Mouse (Mus musculus) forelimb bud, embryonic 11.5 days (tissue): ENCODE measurements around the gene Kcnc2.
"Not testable (repeated sequence)": the region's sequence is repeated elsewhere in the genome, so short reads cannot be mapped to it uniquely, and the experiment has no call there.

ENCODE experiments used
- DNase-seq: peaks from one replicate; pipeline ENCODE4 v3.0.0-alpha.2; 2012; ENCODE audit warnings: low read depth, low spot score

The Kcnc2 gene

DNA sequence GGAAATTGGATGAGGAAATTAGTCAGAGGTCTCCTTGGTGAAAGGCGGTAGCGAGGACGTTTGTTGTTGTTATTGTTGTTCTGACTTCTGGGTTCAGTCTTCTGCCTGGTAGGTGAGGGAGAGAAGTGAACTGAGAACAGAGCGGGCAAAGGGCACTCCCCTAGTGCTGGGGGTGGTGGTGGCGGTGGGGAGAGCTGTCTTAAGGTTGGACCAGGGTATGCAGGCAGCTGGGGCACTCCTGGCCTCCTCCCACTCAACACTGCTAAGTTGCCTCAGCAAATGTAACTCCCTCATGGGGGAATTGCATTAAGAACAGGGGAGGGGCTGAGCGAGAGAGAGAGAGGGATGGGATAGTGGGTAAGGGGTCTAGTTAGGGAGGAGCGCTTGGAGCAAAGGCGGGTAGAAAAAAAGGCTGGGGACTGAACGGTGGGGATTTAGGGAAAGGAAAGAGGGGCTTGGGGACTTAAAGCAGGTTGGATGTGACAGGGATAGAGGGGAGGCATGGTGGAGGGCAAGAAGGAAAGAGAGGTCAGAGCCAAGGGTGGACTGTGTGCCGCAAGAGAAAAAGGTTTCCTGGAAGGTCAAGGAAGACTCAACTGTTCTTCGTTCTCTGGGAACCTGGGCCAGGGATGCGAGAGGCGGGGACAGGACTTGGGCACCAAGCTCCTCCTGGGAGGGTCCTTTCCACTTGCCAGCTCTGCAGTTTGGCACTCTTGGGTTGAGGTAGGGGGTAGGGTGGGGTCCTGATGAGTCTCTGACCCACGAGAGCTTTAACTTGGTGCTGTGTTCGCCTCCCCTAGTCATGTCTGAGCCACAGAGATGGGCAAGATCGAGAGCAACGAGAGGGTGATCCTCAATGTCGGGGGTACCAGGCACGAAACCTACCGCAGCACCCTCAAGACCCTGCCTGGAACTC lies at the start of gene Kcnc2:
Kcnc2 (plus strand) TSS at position 235 of the 916 bp plus-strand sequence.
- no peak for DNase-seq

DNA sequence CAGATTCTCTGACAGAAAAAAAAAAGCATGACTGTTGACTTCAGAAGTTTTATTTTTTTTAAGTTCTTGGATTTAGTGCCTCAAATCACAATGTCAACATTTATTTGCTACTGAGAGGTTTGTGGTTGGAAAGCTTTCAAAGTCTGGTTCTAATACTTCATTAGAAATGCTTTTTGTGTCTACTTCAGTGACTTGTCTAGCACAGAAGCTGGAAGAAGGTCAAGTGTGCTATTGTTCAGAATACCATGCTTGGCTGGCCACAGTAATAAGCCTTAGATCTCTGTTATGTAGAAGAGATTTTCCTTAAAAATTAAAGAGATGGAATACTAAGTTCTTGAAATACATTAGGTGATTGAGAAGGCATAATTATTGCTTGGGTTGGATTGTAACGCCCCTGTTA lies 43.8 kb upstream of the Kcnc2 start:
- DNase-seq, result no peak

DNA sequence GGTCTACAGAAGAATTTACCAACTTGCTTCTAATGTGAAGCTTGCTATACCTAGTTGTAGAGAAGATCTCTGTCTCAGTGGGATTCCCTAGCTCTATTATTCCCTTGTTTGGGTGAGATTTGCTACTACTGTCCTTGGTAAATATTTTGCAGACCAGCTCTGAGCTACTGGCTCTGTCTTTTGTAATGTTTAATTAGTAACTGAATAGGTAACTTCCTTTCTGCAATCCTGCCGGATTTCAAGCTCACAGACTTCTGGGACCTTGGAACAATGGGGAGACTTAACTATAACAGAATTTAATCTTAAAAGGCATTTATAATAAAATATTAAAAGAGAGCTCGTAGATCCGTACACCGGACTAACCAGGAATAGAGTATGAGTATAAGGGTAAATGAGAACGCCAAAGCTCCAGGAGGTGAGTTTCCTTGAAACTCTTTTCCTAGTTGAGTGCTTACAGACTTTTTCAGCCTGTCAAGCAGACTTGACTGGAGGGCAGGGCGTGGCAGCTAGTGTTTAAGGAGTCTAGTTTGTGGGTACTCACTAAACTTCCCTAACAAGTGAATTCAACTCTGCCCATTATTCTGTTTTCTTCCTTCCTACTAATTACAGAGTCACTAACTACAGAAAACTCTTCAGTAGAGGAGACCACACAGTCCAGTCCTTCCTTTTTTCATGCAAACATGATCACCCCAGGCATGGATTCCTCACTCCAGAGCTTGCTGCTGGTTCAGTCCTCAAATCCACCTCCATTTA lies 41.7 kb upstream of the Kcnc2 start:
- not testable (repeated sequence) for DNase-seq

DNA sequence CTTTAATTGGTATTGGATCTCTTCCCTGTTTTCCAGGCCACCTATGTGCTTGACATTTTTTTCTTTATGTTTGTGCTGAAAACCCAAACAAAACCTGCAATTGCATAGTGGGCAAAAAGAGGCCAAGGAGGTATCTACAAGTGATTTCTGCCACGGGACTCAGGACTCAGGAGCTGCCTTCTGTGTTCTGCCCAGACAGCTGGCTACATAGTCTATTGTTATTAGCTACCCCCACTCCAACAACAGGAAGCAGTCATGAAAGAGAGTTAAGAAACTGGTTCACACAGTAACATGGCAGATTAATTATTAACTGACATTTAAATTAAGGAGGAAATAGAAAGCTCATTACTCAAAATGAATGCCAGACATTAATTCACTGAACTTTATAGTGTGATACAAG lies 38.2 kb upstream of the Kcnc2 start:
- DNase-seq, result not testable (repeated sequence)

DNA sequence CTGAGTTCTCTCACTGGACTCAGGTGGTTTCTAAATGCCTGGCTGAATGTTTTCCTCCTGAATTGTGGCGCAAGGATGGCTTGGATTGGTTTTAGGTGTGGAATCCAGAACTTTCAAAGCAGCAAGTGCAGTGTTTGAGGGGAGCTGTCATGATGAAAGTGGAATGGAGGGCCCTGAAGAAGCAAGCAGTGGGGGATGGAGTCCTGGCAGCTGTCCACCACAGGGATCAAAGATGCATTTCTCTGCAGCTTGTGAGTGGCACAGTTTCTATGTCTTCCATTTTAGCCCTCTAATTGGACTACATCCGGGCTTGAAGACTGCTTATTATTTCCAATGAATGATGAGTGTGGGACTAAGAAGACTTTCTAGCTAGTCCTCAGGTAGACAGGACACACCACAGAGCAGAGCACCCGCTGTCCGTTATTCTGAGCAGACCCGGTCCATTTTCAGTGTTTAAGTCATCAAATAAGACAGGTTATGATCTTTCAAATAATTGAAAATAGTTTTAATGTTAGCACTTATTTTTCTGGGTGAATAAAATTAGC lies 35.5 kb upstream of the Kcnc2 start:
- DNase-seq, result not testable (repeated sequence)

DNA sequence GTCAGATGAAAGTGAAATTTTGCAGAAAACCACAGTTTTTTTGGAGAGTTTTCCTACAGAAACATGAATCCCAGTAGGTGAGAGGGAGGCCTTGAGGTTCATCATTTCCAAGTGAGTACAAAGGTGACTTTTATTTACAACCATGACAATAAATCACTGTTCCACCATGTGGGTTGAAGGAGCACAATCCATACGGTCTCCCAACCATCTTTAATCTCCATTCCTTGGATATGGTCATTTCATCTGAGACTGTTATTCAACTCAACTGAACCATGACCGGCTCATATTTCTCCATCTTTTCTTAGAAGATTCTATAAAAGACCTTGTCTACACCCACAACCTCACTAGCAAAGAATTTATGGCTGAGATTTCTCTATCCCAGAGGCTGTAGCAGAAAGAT lies 22.6 kb upstream of the Kcnc2 start:
- DNase-seq, result no peak

DNA sequence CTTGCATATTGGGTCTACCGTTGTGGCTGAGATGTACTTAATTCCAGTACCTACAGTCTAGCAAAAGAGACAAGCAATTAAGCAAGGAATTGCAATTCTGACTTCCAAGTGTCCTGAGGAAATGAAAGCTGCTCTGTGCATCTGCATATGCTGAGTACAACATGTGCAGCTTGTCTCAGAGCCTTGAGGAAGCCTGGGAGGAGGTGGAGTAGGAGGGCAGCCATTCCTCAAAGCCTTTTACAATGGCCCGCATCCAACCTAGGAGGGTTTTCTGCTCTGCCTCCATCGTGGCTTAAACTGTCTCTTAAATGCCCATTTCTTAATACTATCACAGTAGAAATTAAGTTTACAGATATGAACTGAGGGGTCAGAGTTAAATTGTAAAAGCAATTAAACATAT lies 7.5 kb upstream of the Kcnc2 start:
- DNase-seq, result no peak

DNA sequence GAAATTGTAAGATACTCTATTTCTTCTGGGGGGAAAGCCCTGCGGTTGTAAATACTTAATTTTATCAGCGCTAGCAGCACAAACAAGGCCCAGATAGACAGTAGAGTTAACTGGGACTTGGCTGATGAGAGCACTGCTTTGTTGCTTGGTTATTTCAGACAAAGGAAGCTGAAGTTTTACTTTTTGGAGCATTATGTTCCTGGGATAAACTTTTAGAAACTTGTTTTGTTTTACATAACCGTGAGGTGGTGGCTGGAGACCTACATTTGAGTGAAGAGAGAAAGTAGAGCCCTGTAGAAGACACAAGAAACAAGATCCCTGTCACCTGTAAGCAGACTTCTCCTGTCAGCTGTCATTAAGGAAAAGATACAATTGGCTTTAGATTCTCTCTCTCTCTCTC lies 1.4 kb upstream of the Kcnc2 start:
- DNase-seq, result no peak

DNA sequence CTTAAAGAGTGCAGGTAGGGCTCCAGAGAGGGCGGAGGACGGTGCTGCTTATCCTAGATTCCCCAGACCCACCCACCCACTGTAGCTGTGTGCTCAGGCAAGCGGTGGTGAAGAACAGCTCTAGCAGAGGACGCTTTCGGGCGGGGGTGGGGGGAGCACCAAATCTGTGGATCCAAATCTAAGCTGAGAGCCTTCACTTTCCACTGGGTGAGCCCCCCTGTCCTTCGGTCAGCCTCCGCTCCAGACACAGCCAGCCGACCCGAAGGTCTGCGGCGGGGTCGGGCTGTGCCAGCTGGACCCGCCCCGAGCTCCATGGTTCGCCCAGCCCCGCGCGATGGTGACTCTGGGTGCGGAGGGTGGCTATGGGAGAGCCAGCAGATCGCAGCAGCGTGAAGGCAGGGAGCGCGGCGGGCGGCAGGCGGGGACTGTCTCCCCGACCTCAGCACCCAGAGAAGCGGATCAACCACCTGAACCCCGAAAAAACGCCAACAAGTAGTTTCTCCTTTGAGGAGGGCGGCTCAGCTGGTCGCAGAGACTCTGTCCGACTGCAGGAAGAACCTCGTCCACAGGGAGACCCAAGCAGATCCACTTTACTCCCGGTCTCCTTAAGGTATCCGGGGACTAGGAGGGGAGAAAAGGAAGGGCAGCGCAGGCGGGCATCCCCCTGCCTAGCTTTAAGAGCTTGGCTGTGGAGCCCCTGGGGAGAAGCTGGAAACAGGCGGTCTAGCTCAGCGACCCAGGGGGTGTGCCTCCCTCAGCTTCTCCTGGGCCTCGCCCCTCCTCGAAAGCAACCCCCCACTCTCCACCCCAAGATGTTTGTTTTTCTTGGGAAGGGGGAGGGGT lies 761 bp upstream of the Kcnc2 start:
- DNase-seq, result no peak

DNA sequence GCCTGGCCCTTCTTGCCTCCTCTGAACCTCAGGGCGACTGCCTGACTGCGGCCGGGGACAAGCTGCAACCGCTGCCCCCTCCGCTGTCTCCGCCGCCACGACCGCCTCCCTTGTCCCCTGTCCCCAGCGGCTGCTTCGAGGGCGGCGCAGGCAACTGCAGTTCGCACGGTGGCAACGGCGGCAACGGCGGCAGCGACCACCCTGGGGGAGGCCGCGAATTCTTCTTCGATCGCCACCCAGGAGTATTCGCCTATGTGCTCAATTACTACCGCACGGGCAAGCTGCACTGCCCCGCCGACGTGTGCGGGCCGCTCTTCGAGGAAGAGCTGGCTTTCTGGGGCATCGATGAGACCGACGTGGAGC lies 863 bp downstream of the Kcnc2 start:
- no peak for DNase-seq

DNA sequence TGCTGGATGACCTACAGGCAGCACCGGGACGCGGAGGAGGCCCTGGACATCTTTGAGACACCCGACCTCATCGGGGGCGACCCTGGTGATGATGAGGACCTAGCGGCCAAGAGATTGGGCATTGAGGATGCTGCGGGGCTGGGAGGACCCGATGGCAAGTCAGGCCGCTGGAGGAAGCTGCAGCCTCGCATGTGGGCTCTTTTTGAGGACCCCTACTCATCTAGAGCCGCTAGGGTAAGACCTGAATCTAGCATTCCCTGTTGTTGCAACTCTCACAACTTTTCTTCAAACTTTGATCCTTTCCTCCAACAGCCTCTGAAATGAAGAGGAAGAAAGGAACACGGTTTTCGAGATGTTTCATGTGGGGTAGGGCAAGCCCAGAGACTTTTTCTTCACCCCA lies 1.2 kb downstream of the Kcnc2 start:
- DNase-seq, result no peak

DNA sequence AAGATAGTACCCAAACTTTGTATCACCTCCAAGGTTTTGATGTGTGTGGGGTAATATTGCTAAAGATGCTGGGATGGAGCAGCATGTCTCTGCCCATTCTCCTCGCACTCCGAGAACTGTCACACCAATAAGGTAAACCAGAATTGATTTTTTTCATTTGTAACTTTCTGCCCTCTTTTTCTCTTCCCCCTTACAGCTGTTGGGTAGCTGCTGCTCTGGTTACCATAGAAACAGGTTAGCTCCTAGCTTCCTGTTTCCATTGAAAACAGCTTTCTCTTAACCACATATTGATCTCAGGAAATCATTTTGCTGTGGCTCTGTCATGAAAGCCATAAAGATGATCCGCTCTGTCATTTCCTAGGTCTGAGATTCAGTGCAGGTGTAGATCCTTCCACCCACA lies 7.1 kb downstream of the Kcnc2 start:
- no peak for DNase-seq

DNA sequence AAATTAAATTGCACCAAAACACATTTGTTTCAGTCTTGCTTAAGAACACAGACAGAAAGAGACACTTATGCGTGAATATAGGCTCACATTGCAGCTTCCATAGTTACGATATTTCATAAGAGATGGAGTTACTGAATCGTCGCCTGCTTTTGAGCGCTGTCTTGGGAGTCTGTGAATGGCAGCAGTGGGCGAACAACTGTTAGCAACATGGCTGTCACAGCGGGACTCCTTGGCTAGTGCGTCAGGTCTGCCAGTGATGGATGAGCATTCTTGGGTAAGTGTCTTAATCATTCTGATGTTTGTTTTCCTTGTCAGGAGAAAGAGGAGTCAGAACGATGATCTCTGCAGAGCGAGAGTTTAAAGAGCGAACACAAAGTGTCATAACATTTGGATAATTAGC lies 44.2 kb downstream of the Kcnc2 start:
- no peak for DNase-seq

DNA sequence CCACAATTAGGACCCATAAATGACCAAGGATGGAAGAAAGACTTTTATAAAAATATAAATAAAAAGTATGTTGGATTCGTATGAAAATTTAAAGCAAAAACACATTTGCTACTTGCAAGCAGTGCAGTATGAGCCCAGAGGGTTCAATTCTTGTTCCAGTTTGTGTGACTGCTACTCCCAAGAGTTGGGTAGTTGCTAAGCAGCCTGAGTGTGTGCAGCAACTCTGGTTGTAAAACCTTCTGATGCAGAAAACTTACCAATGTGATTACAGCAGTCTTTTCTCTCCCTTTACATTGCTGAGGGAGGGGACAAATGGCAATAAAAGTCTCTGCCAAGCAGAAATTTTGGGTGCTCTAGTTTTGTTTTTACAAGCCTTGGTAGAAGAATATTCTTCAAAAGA lies 46.9 kb downstream of the Kcnc2 start:
- DNase-seq, result no peak

DNA sequence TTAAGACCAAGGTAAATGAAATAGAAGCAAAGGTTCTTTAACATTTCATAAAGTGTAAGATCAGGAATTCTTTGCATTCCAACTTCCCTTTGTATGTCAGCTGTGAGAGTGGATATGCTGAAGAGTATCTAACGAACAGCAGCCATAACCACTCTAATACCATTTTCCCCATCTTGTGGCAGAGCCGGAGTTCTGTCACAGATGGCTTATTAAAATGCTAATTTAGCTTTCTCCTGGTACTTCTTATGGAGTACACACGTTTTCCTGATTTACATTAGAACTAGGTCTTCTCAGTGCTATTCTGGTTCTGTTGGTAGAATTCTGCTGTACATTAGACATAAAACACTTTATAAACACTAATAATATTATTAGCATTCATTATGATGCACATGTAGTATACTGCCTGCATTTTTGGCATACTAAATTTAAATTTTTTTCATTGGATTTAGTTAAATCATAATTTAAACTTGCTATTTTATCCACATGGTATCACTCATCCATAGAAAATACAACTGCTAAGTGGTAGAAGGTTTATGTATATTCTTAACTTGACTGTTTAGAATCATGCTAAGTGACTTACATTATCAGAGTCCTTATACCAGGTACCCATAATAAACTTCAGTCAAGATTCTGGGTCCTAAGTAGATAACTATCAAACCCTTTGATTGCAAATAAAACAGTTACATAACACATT lies 86.9 kb downstream of the Kcnc2 start:
- no peak for DNase-seq

DNA sequence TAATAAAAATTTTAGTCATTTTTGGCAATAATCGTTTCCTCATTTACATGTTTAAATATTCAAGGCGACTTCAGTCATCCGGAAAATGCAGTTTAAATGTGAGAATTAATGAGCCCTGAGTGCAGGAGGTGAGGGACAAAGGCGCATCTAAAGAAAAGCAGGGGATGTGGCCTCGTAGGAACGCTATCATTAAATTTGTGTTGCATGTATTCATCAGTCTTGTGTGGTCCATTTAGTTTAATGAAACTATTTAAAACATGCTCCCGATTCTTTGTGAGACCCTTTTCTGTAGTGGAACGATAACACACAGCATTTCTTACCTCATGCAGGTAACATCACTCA lies 87.4 kb downstream of the Kcnc2 start:
- no peak for DNase-seq

DNA sequence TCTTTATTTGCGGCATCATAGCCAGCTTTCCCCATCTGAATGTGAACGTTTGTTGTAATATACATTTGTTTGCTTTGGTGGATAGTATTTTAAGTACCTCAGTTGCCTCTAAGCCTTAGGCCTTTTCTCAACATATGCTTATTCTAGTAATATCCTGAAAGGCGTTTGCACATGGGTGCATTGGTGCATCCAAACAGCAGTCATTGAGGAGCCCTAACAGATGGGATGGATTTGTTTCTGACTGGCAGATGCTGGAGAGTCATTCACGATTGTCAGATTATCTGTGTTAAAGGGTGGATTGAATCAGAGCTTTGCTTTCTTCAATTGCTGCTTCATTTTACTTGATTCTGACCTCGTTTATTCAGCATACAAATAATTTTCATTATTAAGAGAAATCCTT lies 89.8 kb downstream of the Kcnc2 start:
- no peak for DNase-seq

DNA sequence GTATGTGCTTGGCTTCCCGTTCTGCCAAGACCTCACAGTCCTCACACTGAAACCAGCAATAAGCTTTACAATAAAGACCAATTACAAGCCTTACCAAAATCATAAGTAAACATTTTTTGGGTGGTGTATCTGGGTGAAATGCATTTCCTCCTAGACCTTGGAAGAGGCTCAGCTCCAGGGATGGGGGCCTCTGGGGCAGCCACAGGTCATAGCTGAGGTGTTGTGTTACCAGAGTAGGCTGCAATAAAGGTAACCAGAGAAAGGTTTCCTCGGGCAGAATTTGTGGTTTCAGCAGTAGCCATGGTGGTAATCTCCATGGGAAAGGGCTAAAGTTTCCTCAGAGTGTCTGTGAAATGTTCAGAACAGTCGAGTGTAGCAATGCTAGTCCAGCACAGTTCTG lies 97.4 kb downstream of the Kcnc2 start:
- no peak for DNase-seq

DNA sequence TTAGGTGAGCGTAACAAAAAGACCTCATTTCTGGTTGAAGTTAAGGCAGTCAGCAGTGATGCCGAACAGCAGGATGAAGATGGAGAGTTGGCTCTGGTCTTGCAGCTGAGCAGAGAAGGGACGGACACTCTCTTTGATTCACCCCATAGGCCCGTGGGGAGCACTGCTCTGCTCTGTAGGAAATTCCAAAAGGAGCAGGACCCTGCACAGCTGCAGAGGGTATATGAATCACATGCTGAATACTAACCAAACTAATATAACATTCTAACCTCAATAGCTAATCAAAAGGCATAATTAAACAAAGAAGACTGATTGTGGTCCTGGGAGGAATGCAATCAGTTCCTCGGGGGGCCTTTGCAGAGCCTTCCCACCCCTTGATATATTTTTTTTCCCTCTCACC lies 106.2 kb downstream of the Kcnc2 start:
- DNase-seq, result no peak

DNA sequence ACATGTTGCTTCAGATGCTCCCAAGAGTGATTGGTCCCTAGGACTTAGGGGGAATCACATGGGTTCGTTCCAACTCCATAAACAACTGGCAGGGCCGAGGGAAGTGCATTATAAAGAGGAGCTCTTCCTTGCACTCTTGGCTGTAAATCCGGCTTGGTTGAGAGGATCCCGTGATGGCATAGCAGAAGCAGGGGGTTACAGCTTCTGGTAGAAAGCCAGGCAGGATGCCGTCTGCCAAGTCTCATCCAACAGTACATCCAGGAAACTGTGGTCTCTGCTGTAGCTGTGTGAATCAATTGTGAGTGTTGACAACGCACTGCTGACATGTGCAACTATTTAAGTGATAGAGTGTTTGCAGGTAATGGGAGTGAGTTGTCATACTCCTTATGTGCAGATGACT lies 107.5 kb downstream of the Kcnc2 start:
- no peak for DNase-seq

DNA sequence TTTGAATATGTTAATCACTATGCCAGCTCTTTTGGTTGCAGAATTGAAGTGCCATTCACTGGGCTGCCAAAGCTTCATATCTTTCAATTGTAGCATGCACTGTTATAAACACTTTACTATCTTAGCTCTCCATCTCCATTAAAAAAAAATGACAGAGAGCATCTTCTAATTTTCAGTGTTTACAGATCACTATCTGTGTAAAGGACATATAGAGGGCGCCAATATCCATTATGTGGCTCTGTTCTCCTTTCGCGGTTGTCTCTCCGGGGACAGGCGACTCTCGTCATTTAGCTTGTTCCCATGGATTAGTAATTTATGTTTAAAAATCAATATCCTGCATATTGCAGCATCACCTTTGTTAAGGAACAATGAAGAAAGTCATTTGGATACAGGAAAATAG lies 109.7 kb downstream of the Kcnc2 start:
- DNase-seq, result no peak
